Mouse (Mus musculus) CD8-positive naive resting alpha-beta T cell, adult 2 months (primary cell): ENCODE data around the gene Slit2.

Source experiments
- DNase-seq, 2 experiments: peaks; one replicate each; pipeline ENCODE4 v3.0.0; 2022; ENCODE audit warnings: low read depth in 2 of 2, low spot score in 2 of 2

The Slit2 gene

DNA sequence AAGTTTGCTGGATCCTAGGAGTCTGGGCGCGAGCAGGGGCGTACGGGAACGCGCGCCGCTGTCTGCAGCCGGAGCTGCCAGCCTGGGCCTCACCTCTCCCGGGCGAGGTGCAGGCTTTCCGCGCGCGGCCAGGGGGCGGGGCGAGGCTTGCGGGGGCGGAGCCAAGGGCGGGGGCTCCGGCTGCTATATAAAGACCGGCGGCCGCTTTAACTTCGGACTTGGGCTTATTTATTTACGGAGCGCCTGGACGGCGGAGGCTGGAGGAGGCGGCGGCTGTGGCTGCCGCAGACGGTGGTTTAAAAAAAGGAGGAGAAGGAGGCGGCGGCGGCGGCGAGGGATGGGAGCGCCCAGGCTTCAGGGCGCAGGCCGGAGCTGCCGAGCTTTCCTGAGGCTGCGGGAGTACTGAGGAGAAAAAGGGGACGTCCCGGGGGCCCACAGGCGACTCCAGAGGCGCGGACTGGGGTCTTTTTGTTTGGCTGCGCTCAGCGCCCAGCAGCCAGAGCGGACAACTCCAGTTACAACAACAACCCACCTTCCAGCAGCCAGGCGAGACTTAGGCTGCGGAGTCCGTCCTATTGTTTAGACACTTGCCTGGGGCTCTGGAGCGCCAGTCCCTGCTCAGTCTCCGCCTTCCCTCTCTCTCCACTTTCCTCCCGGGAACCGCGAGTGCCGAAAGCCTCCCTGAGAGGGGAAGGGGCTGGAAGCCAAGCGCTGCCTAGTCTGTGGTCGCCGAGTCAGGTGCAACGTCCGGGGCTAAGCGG is at the start of gene Slit2:
Gene Slit2 (plus strand): TSS at position 198 of the 761 bp plus-strand sequence.
- no peak for DNase-seq

DNA sequence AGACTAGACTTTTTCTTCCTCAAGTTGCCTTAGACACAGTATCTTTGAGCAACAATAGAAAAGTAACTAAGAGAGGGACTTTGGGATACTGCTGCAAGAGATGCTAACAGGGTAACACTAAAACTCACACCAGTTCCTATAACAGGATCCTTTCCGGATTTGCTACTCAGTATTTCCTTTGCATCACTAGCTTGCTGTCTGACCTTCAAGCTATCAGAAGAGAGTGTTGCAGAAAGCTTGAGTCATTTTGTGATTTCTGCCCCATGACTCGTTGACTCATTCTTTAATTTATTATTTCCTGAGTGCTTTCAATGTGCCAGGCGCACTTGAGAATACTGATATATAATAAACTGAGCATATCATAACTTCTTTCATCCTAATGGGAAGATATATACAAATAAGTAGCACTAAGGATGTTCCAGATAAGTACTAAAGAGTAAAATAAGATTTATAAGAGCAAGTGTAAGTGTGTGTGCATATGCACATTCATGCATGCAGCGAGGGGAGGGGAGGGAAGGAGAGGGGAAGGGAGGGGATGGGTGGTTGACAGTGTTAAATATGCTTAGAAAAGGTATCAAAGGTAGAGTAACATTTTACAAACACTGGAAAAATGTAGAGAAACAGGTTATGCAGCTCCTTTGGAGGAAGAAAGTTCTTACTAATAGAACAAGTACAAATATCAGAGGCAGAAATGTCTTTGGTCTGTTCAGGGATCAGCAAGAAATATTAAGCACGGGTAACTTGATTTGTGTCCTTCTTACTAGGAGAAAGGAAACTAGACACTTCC is 44.2 kb upstream of the Slit2 start:
- no peak for DNase-seq

DNA sequence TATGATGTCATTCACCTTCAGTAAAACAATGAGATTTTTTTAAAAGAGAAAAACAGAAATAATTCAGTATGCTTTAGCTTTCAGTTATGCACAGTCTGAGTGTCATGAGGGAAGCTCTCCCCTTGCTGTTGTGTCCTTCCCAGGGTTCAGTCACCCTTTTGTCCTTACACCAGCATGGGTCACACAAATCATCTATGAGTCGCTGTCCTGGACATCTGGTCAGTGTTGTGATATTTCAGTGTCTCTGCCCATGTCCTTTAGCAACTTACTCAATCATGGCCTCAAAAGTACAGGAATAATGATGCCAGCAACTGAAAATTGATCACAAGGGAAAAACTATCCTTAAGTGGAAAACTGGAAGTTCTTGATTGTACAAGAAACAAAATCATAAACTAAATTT is 26.5 kb upstream of the Slit2 start:
- DNase-seq = no peak

DNA sequence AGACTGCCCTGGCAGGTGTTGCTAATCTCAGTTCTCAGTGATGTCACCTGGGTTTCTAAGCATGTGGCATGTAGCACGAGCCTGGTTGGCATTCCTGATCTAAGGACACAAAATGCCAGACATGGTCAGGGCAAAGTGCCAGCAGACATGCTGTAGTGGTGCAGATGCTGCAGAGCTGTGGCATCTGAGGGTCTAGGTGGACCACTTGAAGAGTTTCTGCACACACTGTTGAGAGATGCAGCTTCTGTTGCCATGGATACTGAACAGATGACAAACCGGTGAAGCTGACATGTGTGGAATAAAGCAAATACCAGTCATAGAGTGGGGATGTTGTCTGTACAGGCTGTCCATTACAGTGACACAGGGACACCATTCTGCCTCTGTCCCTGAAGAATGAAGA is 7.1 kb upstream of the Slit2 start:
- DNase-seq = no peak

DNA sequence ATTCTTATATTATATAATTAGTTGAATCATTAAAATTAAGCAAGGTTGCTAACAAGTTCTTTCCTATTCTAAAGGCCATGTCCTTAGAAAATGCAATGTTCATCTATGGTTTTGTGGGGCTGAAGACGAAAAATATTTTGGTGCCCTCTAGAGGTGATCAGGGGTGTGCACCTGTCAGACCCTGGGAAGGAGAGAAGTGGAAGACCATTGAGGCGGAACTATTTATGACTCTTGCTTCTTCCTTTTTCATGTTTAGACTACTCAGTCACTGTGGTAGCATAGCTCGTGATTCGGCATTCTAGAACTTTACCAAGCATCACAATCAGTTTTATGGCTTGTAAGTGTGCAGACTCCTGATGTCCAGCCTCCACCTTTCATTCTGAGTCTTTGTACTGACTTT is 3.6 kb upstream of the Slit2 start:
- DNase-seq = no peak

DNA sequence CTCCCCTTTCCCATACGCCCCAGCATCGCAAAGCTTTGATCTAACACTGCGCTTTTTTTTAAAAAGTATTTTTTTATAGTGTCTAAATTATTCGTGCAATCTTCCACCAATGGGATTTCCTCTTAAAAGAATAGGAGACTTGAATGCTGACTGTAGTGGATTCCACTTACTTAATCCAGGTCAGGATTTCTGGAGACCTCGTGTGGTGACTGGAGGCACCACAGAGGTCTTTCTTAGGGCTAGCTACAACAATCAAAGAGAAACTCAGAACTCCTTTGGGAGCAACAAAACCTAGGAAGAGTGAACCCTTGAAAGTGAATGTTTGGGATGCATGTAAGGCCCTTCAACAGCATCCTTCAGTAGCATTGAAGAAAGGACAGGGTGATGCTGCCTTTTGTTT is 2.5 kb upstream of the Slit2 start:
- DNase-seq = no peak

DNA sequence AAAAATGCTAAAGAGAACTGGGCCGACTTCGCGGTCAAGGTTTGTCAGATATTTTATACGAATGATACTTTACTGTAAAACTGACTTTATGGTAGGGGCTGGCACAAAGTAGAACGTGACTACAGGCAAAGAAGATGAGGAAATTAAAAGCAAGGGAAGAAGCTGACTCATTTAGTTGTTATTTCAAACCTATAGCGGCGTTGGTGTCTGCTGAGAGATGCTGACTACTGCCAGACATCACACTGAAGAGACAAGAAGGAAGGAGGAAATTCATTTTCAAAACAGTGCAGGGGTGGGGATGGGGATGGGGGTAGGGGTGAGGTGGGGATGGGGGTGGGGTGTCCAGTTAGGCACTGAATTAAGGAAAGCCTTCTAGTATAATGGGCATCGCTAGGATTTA is 987 bp upstream of the Slit2 start:
- no peak for DNase-seq

DNA sequence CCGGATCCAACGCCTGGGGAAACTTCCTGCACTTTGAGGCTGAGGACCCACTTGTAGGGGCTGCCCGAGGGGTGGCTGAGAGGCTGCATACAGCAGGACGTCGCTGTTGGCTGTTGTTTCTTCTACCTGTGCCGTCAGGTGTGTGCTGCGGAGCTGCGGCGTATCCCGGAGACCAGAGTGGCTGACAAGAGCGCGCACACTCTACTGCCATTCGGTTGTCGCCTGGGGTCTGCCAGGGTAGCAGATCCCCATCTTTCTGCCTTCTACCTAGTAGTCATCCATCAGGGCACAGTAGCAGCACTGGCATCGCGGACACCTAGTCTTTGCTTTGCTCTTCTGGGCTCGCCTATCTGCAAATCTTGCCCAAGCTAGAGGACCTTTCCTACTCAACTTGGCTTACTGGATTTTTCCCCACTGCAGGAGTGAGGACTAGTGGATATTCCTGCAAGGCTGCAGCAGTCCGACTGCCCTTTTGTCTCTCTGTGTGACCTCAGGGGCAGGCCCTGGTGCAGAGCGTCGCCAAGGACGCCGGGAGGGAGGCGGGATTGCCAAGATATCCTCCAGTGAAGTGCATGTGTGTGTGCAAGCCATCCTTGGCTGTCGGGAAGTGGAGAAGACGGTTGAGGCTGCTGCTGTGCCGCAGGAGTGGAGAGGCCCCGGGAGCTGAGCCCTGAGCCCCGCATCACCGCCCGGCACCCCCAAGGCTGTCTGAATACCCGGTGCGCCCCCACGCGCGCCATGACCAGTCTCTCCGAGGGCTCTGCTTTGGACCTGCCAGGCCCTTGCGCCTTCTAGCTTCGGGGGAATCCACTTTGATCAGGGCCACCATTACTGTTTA is 1.0 kb downstream of the Slit2 start:
- DNase-seq = no peak

DNA sequence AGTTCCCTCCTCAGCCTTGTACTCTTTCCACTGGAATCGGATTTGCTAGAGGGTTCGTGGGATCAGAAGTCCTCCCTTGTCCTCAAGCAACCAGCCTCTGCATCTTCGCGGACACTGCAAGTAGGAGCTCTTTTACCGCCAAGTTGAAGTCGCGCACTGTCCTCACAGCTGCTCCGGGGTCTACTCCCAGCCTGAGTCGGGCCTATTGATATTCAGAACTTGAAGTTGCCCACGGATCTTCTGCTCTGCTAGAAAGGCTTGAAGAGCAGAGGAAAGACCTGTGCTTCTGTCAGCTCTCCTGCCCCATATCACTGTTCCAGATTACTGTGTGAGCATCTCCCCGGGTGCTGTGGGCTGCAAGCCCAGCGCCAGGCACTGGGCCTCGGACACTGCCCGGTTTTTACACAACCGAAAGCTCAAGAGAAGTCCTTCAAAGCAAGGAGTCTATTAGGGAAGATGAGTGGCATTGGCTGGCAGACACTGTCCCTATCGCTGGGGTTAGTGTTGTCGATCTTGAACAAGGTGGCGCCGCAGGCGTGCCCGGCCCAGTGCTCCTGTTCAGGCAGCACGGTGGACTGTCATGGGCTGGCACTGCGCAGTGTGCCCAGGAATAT is 1.8 kb downstream of the Slit2 start:
- DNase-seq = no peak

DNA sequence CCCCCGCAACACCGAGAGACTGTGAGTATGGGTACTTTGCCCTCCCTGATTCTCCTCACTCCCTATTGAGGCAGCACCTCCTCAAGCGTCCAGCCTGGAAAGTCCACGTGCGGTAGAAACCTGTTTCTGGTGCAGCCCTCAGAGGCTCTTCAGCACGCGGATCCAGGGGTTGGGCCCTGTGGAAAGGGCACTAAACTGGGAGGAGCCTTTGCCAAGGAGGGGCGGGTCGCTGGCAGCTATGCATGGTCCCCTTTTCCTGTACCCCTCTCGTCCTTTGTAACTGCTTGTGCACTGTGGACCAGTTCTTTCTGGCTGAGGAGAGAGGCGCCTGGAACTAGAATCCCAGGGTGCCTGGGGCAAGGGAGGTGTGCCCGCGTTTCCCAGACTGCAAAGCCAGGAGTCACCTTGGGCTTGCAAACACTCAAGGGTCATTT is 2.3 kb downstream of the Slit2 start:
- DNase-seq = no peak

DNA sequence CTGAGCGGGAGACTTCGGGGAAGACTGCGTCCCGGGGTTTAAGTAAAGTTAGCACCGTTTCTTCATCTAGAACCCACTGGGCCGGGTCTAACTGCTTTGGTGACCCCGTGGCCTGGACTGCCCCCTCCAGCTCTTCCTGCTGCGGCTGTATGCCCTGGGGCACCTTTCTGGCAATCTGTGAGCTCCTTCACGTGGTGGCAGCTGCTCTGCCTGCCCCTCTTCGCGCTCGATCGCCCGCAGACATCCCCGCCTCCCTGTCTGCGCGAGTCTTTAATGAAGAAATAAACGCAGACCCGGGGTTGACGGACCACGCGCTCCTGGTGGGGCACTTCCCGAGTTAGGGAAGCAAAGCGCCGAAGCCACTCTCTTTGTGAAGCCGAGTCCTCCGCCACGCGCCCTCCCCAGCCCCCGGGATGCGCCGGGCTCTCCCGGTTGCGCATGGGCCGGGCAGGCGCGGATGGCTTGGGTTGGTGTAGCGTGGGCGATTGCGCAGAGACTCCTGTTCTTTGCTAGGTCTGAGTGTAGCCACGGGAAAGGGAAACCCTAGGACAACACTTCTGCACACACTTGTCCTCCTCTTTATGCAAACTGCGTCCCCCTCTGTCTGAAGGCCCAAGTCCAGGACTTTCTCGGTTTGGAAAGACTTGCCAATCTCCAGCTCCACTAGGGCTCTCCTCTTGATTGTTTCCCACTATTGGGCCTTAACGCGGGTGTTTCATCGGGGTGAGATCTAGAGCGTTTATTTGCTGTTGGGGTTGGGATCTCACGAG is 3.1 kb downstream of the Slit2 start:
- DNase-seq = no peak

DNA sequence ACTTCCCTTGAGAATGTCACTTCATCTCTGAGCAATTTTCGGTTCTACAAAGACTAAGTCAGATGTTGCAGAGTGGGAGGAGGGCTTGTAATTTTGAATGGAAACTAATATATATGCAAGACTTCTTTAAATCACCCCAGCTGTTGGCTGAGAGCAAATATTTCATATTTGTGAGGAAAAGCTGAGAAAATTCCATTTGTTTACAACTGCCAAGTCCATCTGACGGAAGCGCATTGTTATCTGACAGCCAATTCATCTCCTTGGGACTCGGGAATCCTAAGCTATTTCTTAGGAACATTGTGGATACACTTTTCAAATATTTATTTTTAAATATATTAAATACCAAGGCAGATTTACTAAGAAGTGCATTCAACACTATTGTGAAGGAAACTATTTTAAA is 8.0 kb downstream of the Slit2 start:
- DNase-seq = no peak

DNA sequence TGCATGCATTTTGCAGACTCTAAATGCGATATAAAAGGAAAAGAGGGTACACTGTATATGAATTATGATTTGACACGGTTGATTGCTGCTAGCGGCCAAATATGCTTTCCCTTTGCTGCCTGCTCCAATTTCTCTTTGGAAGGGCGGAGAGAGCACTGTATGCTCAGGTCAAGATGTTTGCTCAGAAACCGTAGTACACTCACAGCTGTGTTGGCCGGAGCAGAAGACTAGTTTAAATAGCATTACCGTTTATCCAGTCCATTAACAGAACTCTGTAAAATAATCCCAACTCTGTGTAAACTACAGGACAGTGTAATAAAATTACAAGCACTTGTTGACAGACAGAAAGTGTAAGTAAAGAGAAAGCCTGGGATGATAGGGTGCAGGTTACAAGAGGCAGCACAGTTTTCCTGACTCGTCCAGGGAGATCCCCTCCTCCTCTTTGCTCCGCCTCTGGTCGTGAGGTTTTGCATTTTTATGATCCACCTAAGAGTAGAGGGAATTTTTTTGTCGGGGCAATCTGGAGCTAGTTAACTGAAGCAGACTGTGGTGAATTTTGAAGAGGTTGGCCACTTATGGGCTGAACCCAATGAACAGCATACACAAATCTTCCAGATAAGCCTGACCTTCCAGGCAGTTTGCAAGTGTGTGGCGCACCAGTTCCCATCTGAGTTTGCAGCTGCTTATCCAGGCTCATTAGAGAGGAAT is 20.9 kb downstream of the Slit2 start:
- no peak for DNase-seq

DNA sequence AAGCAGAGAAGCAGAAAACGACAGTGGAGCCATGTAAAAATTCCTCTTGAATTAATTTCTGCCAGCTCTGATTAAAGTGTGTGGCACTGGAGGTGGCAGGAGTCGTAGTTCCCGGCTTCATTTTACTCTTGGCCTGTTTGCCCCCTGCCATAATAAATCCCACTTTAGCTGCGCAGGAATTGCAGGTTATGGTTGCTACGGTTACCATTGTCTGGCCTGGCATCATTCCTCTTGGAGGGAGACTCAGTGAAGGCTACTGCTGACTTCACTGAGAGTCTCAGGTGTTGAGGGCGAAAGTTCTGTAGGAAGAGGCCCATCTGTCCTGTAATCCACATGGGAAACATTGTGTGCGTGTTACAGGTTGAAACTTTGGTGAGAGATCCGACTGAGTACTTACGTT is 22.6 kb downstream of the Slit2 start:
- no peak for DNase-seq

DNA sequence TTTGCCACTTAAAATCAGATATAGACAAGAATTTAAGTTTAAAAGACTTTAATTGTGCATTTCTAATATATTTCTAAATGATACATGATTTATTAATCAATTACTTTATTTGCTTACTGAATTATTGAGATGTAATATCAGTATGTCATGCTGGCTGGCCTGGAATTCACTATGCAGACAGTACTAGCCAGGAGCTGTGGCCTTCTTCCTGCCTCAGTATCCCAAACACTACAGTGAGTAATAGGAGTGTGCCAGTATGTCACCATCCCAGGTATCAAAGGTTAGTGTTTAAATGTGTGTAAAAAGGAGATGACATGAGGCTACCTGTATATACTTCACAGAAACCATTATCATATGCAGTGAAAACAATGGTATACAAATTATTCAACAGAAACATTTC is 23.1 kb downstream of the Slit2 start:
- DNase-seq = no peak

DNA sequence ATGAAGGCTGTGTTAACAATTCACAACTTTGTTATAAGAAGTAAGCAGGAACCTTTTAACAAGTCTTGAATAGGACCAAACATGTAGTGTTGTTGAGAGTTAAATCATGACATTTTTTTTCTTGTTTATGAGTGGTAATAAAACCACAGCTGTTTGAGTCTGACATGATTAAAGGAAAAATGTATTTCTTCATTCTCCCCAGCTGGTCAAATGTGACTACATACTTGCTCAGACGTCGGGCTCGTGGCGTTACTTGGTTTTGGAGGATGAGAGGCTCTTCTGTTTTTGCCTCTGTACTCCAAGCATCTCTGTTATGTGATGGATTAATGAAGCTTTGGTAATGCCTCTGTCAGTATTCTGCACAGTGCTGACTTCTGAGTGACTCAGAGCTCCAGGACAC is 40.5 kb downstream of the Slit2 start:
- DNase-seq = no peak

DNA sequence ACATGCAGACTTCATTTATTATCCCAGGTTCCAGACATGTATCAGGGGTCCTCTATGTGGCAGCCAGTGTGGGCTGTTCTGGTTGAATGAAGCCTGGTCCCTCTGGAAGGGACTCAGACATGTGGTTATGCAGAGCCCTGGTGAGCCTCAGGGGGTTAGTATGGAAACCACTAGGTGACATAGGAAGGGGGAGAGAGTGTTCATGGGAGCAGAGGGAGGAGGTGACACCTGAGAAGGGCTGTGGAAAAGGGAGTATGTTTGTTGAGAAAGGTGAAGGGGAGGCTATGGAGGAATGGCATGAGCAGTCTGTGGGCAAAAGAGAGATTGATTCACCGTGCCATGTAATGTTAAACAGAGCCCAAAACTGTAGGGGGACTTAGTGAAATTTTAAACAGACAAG is 51.9 kb downstream of the Slit2 start:
- no peak for DNase-seq

DNA sequence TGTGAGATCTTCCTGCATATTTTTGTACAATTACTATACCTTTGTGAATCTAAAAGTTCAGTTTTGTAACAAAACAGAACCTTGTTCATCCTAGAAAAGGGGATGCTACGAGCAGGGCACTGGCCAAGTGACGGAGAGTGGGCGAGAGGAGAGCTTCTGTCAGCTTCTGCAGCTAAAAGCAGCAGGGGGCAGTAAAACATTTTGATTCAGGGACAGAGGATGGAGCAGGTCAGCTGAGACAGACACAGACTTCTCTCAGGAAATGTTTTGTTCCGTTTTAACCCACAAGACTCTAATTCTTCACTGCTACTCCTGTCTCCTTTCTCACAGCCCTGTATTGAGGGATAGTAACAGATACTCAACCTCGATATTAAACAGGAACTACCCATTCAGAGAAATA is 55.1 kb downstream of the Slit2 start:
- DNase-seq = no peak

DNA sequence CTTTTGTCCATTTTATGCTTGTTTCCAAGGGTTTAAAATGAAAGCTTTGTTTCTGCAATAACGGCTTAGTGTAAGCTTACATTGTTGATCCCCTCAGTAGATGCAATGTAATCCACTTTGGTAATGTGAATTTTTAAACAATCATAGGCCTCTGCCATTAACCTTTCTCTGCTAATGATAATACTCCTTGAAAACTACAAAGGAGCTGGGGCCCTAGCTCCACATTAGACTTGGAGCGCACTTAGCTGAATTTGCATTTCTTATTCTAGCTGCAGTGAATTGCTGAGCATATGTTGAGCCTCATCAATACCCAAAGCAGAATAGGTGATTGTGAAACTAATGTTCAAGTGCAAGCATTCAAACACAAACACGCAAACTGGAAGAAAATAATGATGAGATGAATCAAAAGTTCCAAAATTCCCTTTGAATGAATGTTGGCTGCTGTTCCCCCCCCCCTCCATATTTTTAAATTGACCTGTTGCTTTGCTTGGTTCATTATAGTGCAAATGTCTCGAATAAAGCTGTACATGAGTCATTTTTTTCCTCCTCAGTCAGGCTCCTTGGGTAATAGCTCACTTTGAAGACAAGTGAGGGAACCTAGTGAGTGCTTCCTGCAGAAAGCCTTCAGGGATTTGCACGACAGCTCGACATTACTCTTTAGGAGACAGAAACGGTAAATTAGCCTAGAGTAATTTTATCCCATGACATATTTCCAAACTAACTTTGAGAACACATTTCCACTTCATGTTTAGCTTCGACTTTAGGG is 66.2 kb downstream of the Slit2 start:
- no peak for DNase-seq
